26 mouse cellular contexts compared by ENCODE assay signal in genomic region chr1:174907637-174908036, GRCm38 (mm10). TPM values are rescaled to one million over a fixed set of nuclear protein-coding genes. Genes with fewer than 3 reads are reported as not detected.
DNase-seq lines count a peak whose midpoint lies in the region; ATAC-seq lines count a peak whose summit lies in the region.
"Had no signal": no experiment of that assay in that cellular context is flagged by ENCODE, and none has a peak within 500 bp of the region (broad histone marks: within the 10 kb centered on the region; RNA-seq: fewer than 3 reads in every experiment).

No protein-coding gene starts in this region.

- intact Hi-C loops in heart, postnatal 36 days (cut with DNase I): no loop called here

- H3K27ac ChIP-seq in liver, embryonic 15.5 days (replicated peaks): no peak overlapping the region
- H3K27ac ChIP-seq in liver, embryonic 16.5 days (ENCODE audit: low read length): peak overlapping the region; percentile 62
- peak overlapping the region; percentile 81 for H3K27ac ChIP-seq in lung, embryonic 16.5 days (ENCODE audit: low read length)
- H3K27ac ChIP-seq: embryonic facial prominence, embryonic 15.5 days; gastrocnemius, adult 2 months; hindbrain, embryonic 13.5 days; limb, embryonic 13.5 days; neural tube, embryonic 12.5 days had no signal

- ATAC-seq in liver, embryonic 15.5 days (ENCODE audit: insufficient read depth): peak; percentile 88
- peak; percentile 94 for ATAC-seq in liver, embryonic 16.5 days (ENCODE audit: low read depth)
- ATAC-seq in lung, embryonic 16.5 days (ENCODE audit: low read depth): peak; percentile 91
- ATAC-seq: forebrain, embryonic 14.5 days; inflammation-experienced regulatory T-cells, adult 6 months had no signal

- H3K27me3 ChIP-seq in liver, embryonic 15.5 days: no peaks in the 10 kb centered on the region
- no peaks in the 10 kb centered on the region for H3K27me3 ChIP-seq in liver, embryonic 16.5 days (ENCODE audit: control insufficient read depth, insufficient read depth, low read depth, low read length)
- no peaks in the 10 kb centered on the region for H3K27me3 ChIP-seq in lung, embryonic 16.5 days (ENCODE audit: control insufficient read depth, insufficient read depth, low read depth, low read length)
- H3K27me3 ChIP-seq: embryonic facial prominence, embryonic 15.5 days; hindbrain, embryonic 13.5 days; limb, embryonic 13.5 days; megakaryocyte, embryonic 14.5 days; neural tube, embryonic 12.5 days had no signal

- DNase-seq in lung, postnatal 4 days: peak; percentile 38 to 56
- DNase-seq in heart, postnatal 36 days: no peak
- no peak for DNase-seq in B cell, adult 2 months
- no peak for DNase-seq in ovary, postnatal 10 days (ENCODE audit: low spot score)
- DNase-seq: adrenal gland, postnatal 36 days; cerebellum, adult 9-10 months; gastrocnemius, adult 2 months; kidney, adult 9 months; kidney, postnatal 36 days; layer of hippocampus, postnatal 36 days; midbrain, embryonic 14.5 days; retina, postnatal 1 day; thymus, adult 18-20 months; thymus, postnatal 36 days had no signal

- H3K4me1 ChIP-seq in liver, embryonic 15.5 days (replicated peaks): no peaks in the 10 kb centered on the region
- H3K4me1 ChIP-seq in liver, embryonic 16.5 days (ENCODE audit: control insufficient read depth, low read depth, low read length): no peaks in the 10 kb centered on the region
- no peaks in the 10 kb centered on the region for H3K4me1 ChIP-seq in lung, embryonic 16.5 days (replicated peaks; ENCODE audit: control insufficient read depth, insufficient read depth, low read length)
- H3K4me1 ChIP-seq: embryonic facial prominence, embryonic 15.5 days; hindbrain, embryonic 13.5 days; limb, embryonic 13.5 days; megakaryocyte, embryonic 14.5 days; neural tube, embryonic 12.5 days had no signal

- H3K9me3 ChIP-seq in liver, embryonic 15.5 days (replicated peaks): no peaks in the 10 kb centered on the region
- no peaks in the 10 kb centered on the region for H3K9me3 ChIP-seq in liver, embryonic 16.5 days (replicated peaks; ENCODE audit: control insufficient read depth, low read length)
- no peaks in the 10 kb centered on the region for H3K9me3 ChIP-seq in lung, embryonic 16.5 days (ENCODE audit: control insufficient read depth, low read length)
- H3K9me3 ChIP-seq: embryonic facial prominence, embryonic 15.5 days; hindbrain, embryonic 13.5 days; limb, embryonic 13.5 days; neural tube, embryonic 12.5 days had no signal

- H3K4me3 ChIP-seq in liver, embryonic 15.5 days (replicated peaks): no peak overlapping the region
- no peak overlapping the region for H3K4me3 ChIP-seq in liver, embryonic 16.5 days (ENCODE audit: low read depth, low read length)
- H3K4me3 ChIP-seq in lung, embryonic 16.5 days (ENCODE audit: low read length): no peak overlapping the region
- H3K4me3 ChIP-seq: embryonic facial prominence, embryonic 15.5 days; gastrocnemius, adult 2 months; hindbrain, embryonic 13.5 days; limb, embryonic 13.5 days; megakaryocyte, embryonic 14.5 days; neural tube, embryonic 12.5 days had no signal

- 43% methylated on average over 5 of the region's 5 CpGs for WGBS in liver, embryonic 15.5 days (ENCODE audit: insufficient replicate concordance)
- WGBS in liver, embryonic 16.5 days (ENCODE audit: insufficient replicate concordance): 40% methylated on average over 5 of the region's 5 CpGs
- 32% methylated on average over 5 of the region's 5 CpGs for WGBS in lung, embryonic 16.5 days

- H3K9ac ChIP-seq in liver, embryonic 15.5 days: no peak overlapping the region
- H3K9ac ChIP-seq in liver, embryonic 16.5 days (ENCODE audit: low read depth, low read length): no peak overlapping the region
- H3K9ac ChIP-seq in lung, embryonic 16.5 days (ENCODE audit: low read length): no peak overlapping the region
- H3K9ac ChIP-seq: embryonic facial prominence, embryonic 15.5 days; hindbrain, embryonic 13.5 days; limb, embryonic 13.5 days; neural tube, embryonic 12.5 days had no signal

- no peak overlapping the region for H3K4me2 ChIP-seq in liver, embryonic 15.5 days
- no peak overlapping the region for H3K4me2 ChIP-seq in liver, embryonic 16.5 days (ENCODE audit: low read depth, low read length)
- H3K4me2 ChIP-seq in lung, embryonic 16.5 days (ENCODE audit: low read depth, low read length): no peak overlapping the region
- H3K4me2 ChIP-seq: embryonic facial prominence, embryonic 15.5 days; hindbrain, embryonic 13.5 days; limb, embryonic 13.5 days; neural tube, embryonic 12.5 days had no signal

- no peaks in the 10 kb centered on the region for H3K36me3 ChIP-seq in liver, embryonic 15.5 days (replicated peaks)
- no peaks in the 10 kb centered on the region for H3K36me3 ChIP-seq in liver, embryonic 16.5 days (ENCODE audit: control insufficient read depth, insufficient read depth)
- H3K36me3 ChIP-seq in lung, embryonic 16.5 days (ENCODE audit: control insufficient read depth, insufficient read depth, low read length): no peaks in the 10 kb centered on the region
- H3K36me3 ChIP-seq: embryonic facial prominence, embryonic 15.5 days; hindbrain, embryonic 13.5 days; limb, embryonic 13.5 days; neural tube, embryonic 12.5 days had no signal

RNA-seq across cellular contexts. Expression of gene Grem2, which starts 14.0 kb away (rescaled TPM):
- polyA plus RNA-seq in liver, embryonic 15.5 days (2015; fragmentation: Nextera tagmentation; extraction: Ambion mirVana): 0.10 and 0.24 TPM in 2 replicates
- 0.33 and 0.48 TPM in 2 replicates for polyA plus RNA-seq in liver, embryonic 16.5 days (2015; fragmentation: Nextera tagmentation; extraction: Ambion mirVana)
- 1.8 and 2.0 TPM in 2 replicates for polyA plus RNA-seq in lung, embryonic 16.5 days (2015; fragmentation: Nextera tagmentation; extraction: Ambion mirVana)
- total RNA-seq in heart, postnatal 36 days (2021): under 1 TPM; 0.14 to 0.16 TPM
- total RNA-seq: common myeloid progenitor, adult 5-6 weeks had no signal
- polyA plus RNA-seq: heart, embryonic 14.5 days; inflammation-experienced regulatory T-cells, adult 6 months had no signal

Comparison
In these comparisons a context has a peak if more than half of its experiments do, and no peak if none do; other contexts are left out.
1. DNase-seq: peak in lung, postnatal 4 days (2 of 2); none in heart, postnatal 36 days (0 of 2), B cell, adult 2 months (0 of 2) and ovary, postnatal 10 days (single experiment).
2. Peak in every context shown above with its lines, with median percentiles within 50 percentile points of each other: ATAC-seq.